ENCODE assay signal across 1 mouse cellular context in the genomic region with DNA sequence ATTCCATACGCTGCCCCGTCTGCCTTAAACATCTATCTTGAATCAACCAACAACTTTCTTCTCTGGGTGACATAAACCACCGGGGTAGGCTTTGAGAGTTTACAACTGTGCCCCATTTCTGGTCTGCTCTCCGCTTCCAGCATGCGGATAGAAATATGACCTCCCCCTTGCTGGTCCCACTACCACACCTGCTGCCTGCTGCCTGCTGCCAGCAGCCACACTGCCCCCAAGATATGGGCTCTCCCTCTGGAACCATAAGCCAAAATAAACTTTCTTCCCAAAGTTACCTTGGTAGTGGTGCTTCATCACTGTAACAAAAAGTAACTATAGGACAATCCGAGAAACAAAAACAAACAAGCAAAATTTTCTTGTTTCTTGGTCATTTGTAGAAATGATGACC.
TF ChIP-seq lines count a peak whose summit lies in the region.

No protein-coding gene starts in this region.

TF ChIP-seq in myocyte, 11 proteins besides CTCF, POLR2A, EP300 and RAD21:
- TF ChIP-seq E2F4 (IDR thresholded peaks at IDR 0.05; ENCODE audit: insufficient read depth) (no peak), MYOG (IDR thresholded peaks at IDR 0.05; ENCODE audit: control insufficient read depth in 1 of 3, insufficient read depth in 1 of 3, insufficient read length in 2 of 3, low read depth in 2 of 3) (peak in 2 of 3 experiments; percentile 60 to 70), MYOD1 (IDR thresholded peaks at IDR 0.05; ENCODE audit: control insufficient read depth in 1 of 3, insufficient read length in 2 of 3, low read depth in 2 of 3) (peak in 2 of 3 experiments; percentile 72 to 89), CEBPB (IDR thresholded peaks at IDR 0.05; ENCODE audit: insufficient read depth, poor library complexity, severe bottlenecking) (no peak), POLR2AphosphoS2 (IDR thresholded peaks at IDR 0.05; ENCODE audit: insufficient read length, low read depth) (no peak)
